Mouse (Mus musculus): ENCODE results near the gene Junb.

GRCm38 (mm10) chr8:84994375-84994774, 15.9 kb upstream of the Junb start:
- TF ChIP-seq CTCF (IDR thresholded peaks at IDR 0.05; ENCODE audit: low read depth): no peak
- no peak for TF ChIP-seq EP300 (optimal IDR thresholded peaks at IDR 0.05)

Measured in stomach, postnatal 0 days (tissue).